Mouse (Mus musculus) ES-Bruce4 (cell line): ENCODE measurements around the gene Olfr323. TPM values are rescaled to one million over a fixed set of nuclear protein-coding genes. Genes with fewer than 3 reads are reported as not detected.

Experiments
- H3K27ac ChIP-seq: 2 replicates; pipeline ENCODE4 v1.5.1; 2012; ENCODE audit warnings: low read length, inconsistent platforms; ENCODE audit not compliant: insufficient read depth
- H3K27me3 ChIP-seq: 2 replicates; pipeline ENCODE4 v1.6.1; 2012; ENCODE audit warnings: mild to moderate bottlenecking, low read length, inconsistent platforms; ENCODE audit not compliant: control insufficient read depth, poor library complexity, insufficient read depth, severe bottlenecking
- H3K36me3 ChIP-seq: 2 replicates; pipeline ENCODE4 v1.6.1; 2012; ENCODE audit warnings: inconsistent platforms, mild to moderate bottlenecking, low read length, moderate library complexity; ENCODE audit not compliant: control insufficient read depth, poor library complexity, insufficient read depth, severe bottlenecking
- H3K4me1 ChIP-seq: one replicate; pipeline ENCODE4 v1.8.1; 2011; ENCODE audit warnings: low read length; ENCODE audit not compliant: control insufficient read depth, insufficient read depth
- H3K4me3 ChIP-seq: 2 replicates; pipeline ENCODE4 v1.5.1; 2011; ENCODE audit warnings: low read depth, mild to moderate bottlenecking, low read length
- H3K9ac ChIP-seq: 2 replicates; pipeline ENCODE4 v1.6.1; 2012; ENCODE audit warnings: low read depth, mild to moderate bottlenecking, inconsistent platforms; ENCODE audit not compliant: poor library complexity, severe bottlenecking
- H3K9me3 ChIP-seq: replicated peaks from 2 replicates; pipeline ENCODE4 v1.6.1; 2012; ENCODE audit warnings: mild to moderate bottlenecking, low read length, inconsistent platforms; ENCODE audit not compliant: control insufficient read depth, poor library complexity, insufficient read depth, severe bottlenecking
- CTCF ChIP-seq: IDR thresholded peaks from one replicate; pipeline ENCODE4 v1.8.1; 2011; ENCODE audit warnings: low read depth, low read length
- EP300 ChIP-seq: IDR thresholded peaks from 2 replicates; pipeline ENCODE4 v1.6.1; 2011; ENCODE audit warnings: low read depth, low read length; ENCODE audit not compliant: insufficient read depth
- POLR2A ChIP-seq: IDR thresholded peaks from one replicate; pipeline ENCODE4 v1.8.1; 2011; ENCODE audit warnings: low read length; ENCODE audit not compliant: insufficient read depth
- polyA plus RNA-seq: library from polyadenylated mRNA; stranded (reverse); fragments of >200 nt; gene quantifications from 2 replicates; pipeline ENCODE4 v1.2.4, GENCODE M21; 2011; ENCODE audit warnings: low read depth; ENCODE audit not compliant: missing spikeins, insufficient read depth, insufficient read length

The Olfr323 gene
- polyA plus RNA-seq, 1 experiment: not detected

- TF ChIP-seq POLR2A (no peak), EP300 (no peak), CTCF (no peak)
- Histone ChIP-seq H3K4me3 (no peak within 1 kb of the TSS), H3K4me1 (no peaks in the 10 kb centered on the region), H3K27me3 (no peaks in the 10 kb centered on the region), H3K9me3 (no peaks in the 10 kb centered on the region), H3K27ac (no peak within 1 kb of the TSS), H3K9ac (no peak within 1 kb of the TSS), H3K36me3 (no peaks in the 10 kb centered on the region)
These were observed 35.5 kb downstream of the Olfr323 start, which contains the start of gene Olfr324 for GRCm38 (mm10) chr11:58594814-58595213. Gene Olfr324, plus strand, starts transcription at chr11:58595114.

GRCm38 (mm10) chr11:58588620-58589250 is 41.6 kb downstream of the Olfr323 start:
- Histone ChIP-seq H3K4me3 (no peak overlapping the region), H3K4me1 (no peaks in the 10 kb centered on the region), H3K27ac (no peak overlapping the region), H3K27me3 (no peaks in the 10 kb centered on the region), H3K9ac (no peak overlapping the region), H3K36me3 (no peaks in the 10 kb centered on the region), H3K9me3 (no peaks in the 10 kb centered on the region)
- TF ChIP-seq EP300: no peak
- TF ChIP-seq POLR2A: no peak
- TF ChIP-seq CTCF: no peak

- Histone ChIP-seq H3K27me3 (no peaks in the 10 kb centered on the region), H3K4me1 (no peaks in the 10 kb centered on the region), H3K9ac (no peak overlapping the region), H3K4me3 (no peak overlapping the region), H3K36me3 (no peaks in the 10 kb centered on the region), H3K27ac (no peak overlapping the region), H3K9me3 (no peaks in the 10 kb centered on the region)
- TF ChIP-seq POLR2A (no peak), EP300 (no peak), CTCF (peak; percentile 27)
These were observed 42.4 kb downstream of the Olfr323 start for GRCm38 (mm10) chr11:58587898-58588348.

- Histone ChIP-seq H3K9me3 (no peaks in the 10 kb centered on the region), H3K36me3 (no peaks in the 10 kb centered on the region), H3K27ac (no peak overlapping the region), H3K4me3 (no peak overlapping the region), H3K9ac (no peak overlapping the region), H3K27me3 (no peaks in the 10 kb centered on the region), H3K4me1 (no peaks in the 10 kb centered on the region)
- TF ChIP-seq EP300 (no peak), CTCF (no peak), POLR2A (no peak)
These were observed 51.7 kb downstream of the Olfr323 start for GRCm38 (mm10) chr11:58578636-58579035.

GRCm38 (mm10) chr11:58577430-58577829 is 52.9 kb downstream of the Olfr323 start, which contains the start of gene Olfr325:
Gene Olfr325, plus strand, starts transcription at chr11:58577730.
- no peak for TF ChIP-seq CTCF
- TF ChIP-seq EP300: no peak
- no peak for TF ChIP-seq POLR2A
- H3K27ac ChIP-seq: no peak within 1 kb of the TSS
- no peaks in the 10 kb centered on the region for H3K4me1 ChIP-seq
- H3K9ac ChIP-seq: no peak within 1 kb of the TSS
- no peak within 1 kb of the TSS for H3K4me3 ChIP-seq
- no peaks in the 10 kb centered on the region for H3K36me3 ChIP-seq
- no peaks in the 10 kb centered on the region for H3K9me3 ChIP-seq
- no peaks in the 10 kb centered on the region for H3K27me3 ChIP-seq

Other genes starting within 250 kb of the Olfr323 start
- not detected in 2 replicates for gene 1810065E05Rik, start 209.4 kb downstream of the Olfr323 start, polyA plus RNA-seq
- not detected in 2 replicates for gene Gm12253, start 197.9 kb downstream of the Olfr323 start, polyA plus RNA-seq
- gene Lypd9, start 177.6 kb downstream of the Olfr323 start, polyA plus RNA-seq: not detected in 2 replicates
- gene Olfr30, start 168.2 kb downstream of the Olfr323 start, polyA plus RNA-seq: not detected in 2 replicates
- gene Olfr332, start 137.9 kb downstream of the Olfr323 start, polyA plus RNA-seq: not detected in 2 replicates
- not detected in 2 replicates for gene Olfr331, start 127.9 kb downstream of the Olfr323 start, polyA plus RNA-seq
- not detected in 2 replicates for gene Olfr330, start 95.7 kb downstream of the Olfr323 start, polyA plus RNA-seq
- gene Olfr329-ps, start 84.1 kb downstream of the Olfr323 start, polyA plus RNA-seq: not detected in 2 replicates
- not detected in 2 replicates for gene Olfr328, start 74.9 kb downstream of the Olfr323 start, polyA plus RNA-seq
- gene Olfr224, start 59.9 kb downstream of the Olfr323 start, polyA plus RNA-seq: not detected in 2 replicates
- not detected in 2 replicates for gene Olfr325, start 52.8 kb downstream of the Olfr323 start, polyA plus RNA-seq
- not detected in 2 replicates for gene Olfr324, start 35.4 kb downstream of the Olfr323 start, polyA plus RNA-seq
- gene 2210407C18Rik, start 14.4 kb downstream of the Olfr323 start, polyA plus RNA-seq: not detected in 2 replicates
- gene Trim58, start 10.0 kb upstream of the Olfr323 start, polyA plus RNA-seq: not detected in 2 replicates
- gene Olfr322, start 28.3 kb upstream of the Olfr323 start, polyA plus RNA-seq: not detected in 2 replicates
- gene Olfr320, start 50.6 kb upstream of the Olfr323 start, polyA plus RNA-seq: not detected in 2 replicates
- not detected in 2 replicates for gene Olfr319, start 68.7 kb upstream of the Olfr323 start, polyA plus RNA-seq
- not detected in 2 replicates for gene Olfr318, start 93.5 kb upstream of the Olfr323 start, polyA plus RNA-seq
- gene Olfr317, start 108.7 kb upstream of the Olfr323 start, polyA plus RNA-seq: not detected in 2 replicates
- gene Olfr316, start 122.2 kb upstream of the Olfr323 start, polyA plus RNA-seq: not detected in 2 replicates
- gene Olfr315, start 142.7 kb upstream of the Olfr323 start, polyA plus RNA-seq: not detected in 2 replicates
- gene Olfr314, start 152.5 kb upstream of the Olfr323 start, polyA plus RNA-seq: not detected in 2 replicates
- gene Fam183b, start 171.5 kb upstream of the Olfr323 start, polyA plus RNA-seq: not detected in 2 replicates
- not detected in 2 replicates for gene Olfr313, start 184.5 kb upstream of the Olfr323 start, polyA plus RNA-seq
- gene Olfr312, start 198.7 kb upstream of the Olfr323 start, polyA plus RNA-seq: not detected in 2 replicates
- gene Olfr311, start 208.8 kb upstream of the Olfr323 start, polyA plus RNA-seq: not detected in 2 replicates
- gene Gm12258, start 216.7 kb upstream of the Olfr323 start, polyA plus RNA-seq: 3.2 and 5.2 TPM in 2 replicates
- gene 2810021J22Rik, start 236.7 kb upstream of the Olfr323 start, polyA plus RNA-seq: 6.9 and 7.7 TPM in 2 replicates